8 mouse cellular contexts compared by ENCODE assay signal in the genomic region with DNA sequence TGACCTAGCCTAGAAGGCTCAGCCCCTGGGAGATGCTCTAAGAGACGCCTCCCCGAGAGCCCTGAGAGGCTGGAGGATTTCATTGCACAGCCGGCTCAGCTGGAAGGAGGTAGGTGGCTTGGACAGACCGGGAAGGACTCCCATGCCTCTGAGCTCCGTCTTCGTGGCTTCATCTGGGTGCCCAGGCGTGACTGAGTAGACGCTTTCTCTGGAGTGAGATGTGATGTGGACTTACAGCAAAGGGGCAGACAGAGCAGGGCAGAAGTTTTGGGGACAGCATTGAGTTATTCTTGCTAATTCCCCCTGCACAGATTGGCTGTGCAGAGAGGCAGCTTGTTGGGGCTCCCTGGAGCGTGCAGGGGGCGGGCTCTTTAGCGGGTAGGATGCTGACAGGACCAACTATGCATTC. TPM values are rescaled to one million over a fixed set of nuclear protein-coding genes. Genes with fewer than 3 reads are reported as not detected.
DNase-seq lines count a peak whose midpoint lies in the region; ATAC-seq and TF ChIP-seq lines count a peak whose summit lies in the region.

No protein-coding gene starts in this region.

- H3K36me3 ChIP-seq in thymus, adult 2 months (ENCODE audit: control insufficient read depth, insufficient read depth, low read length) = no peaks in the 10 kb centered on the region
- H3K36me3 ChIP-seq in limb, embryonic 12.5 days = no peaks in the 10 kb centered on the region
- H3K36me3 ChIP-seq in stomach, embryonic 15.5 days = no peaks in the 10 kb centered on the region

- ATAC-seq in limb, embryonic 12.5 days (ENCODE audit: insufficient number of reproducible peaks, insufficient read depth, low FRiP score, low TSS enrichment, low read depth) = no peak
- no peak for ATAC-seq in stomach, embryonic 15.5 days (ENCODE audit: insufficient read depth, low FRiP score, low read depth)

- TF ChIP-seq POLR2A in thymus, adult 2 months (IDR thresholded peaks at IDR 0.05; ENCODE audit: control insufficient read depth, extremely low read depth, insufficient read depth, low read length, poor library complexity) = no peak

- H3K9ac ChIP-seq in limb, embryonic 12.5 days (replicated peaks) = peak overlapping the region; percentile 51
- 0 out of 2 replicates have a peak overlapping the region, but pooled peaks have one; percentile 19 for H3K9ac ChIP-seq in stomach, embryonic 15.5 days

- H3K27me3 ChIP-seq in thymus, adult 2 months (ENCODE audit: control insufficient read depth, insufficient read depth, low read length) = no peaks in the 10 kb centered on the region
- H3K27me3 ChIP-seq in limb, embryonic 12.5 days = no peaks in the 10 kb centered on the region
- H3K27me3 ChIP-seq in stomach, embryonic 15.5 days (replicated peaks) = no peaks in the 10 kb centered on the region

- TF ChIP-seq CTCF in thymus, adult 2 months (IDR thresholded peaks at IDR 0.05; ENCODE audit: borderline replicate concordance, control insufficient read depth, extremely low read depth, insufficient read depth, low read length, poor library complexity) = no peak

- H3K4me3 ChIP-seq in thymus, adult 2 months (ENCODE audit: control insufficient read depth, insufficient read depth, low read length) = no peak overlapping the region
- H3K4me3 ChIP-seq in limb, embryonic 12.5 days (replicated peaks) = peak overlapping the region; percentile 36
- H3K4me3 ChIP-seq in stomach, embryonic 15.5 days (replicated peaks) = peak overlapping the region; percentile 39

- H3K4me1 ChIP-seq in thymus, adult 2 months (replicated peaks; ENCODE audit: control insufficient read depth, insufficient read depth, low read length) = peaks cover 26% of the 10 kb centered on the region
- H3K4me1 ChIP-seq in limb, embryonic 12.5 days (replicated peaks) = peaks cover 57% of the 10 kb centered on the region
- H3K4me1 ChIP-seq in stomach, embryonic 15.5 days = peaks cover 51% of the 10 kb centered on the region

- H3K9me3 ChIP-seq in limb, embryonic 12.5 days = no peaks in the 10 kb centered on the region
- H3K9me3 ChIP-seq in stomach, embryonic 15.5 days = no peaks in the 10 kb centered on the region

- DNase-seq in embryo, embryonic 10.5 days (ENCODE audit: low spot score) = peak; percentile 42
- DNase-seq in embryo, embryonic 9.5 days (ENCODE audit: extremely low spot score) = no peak
- DNase-seq in thymus, postnatal 25 days = peak; percentile 21
- no peak for DNase-seq in thymus, adult 2 months
- DNase-seq in T-cell, adult 2 months (ENCODE audit: low spot score) = no peak
- no peak for DNase-seq in spleen, postnatal 4 days (ENCODE audit: low spot score in 2 of 2)

- WGBS in thymus, adult 2 months = 8% methylated on average over 11 of the region's 11 CpGs
- WGBS in limb, embryonic 12.5 days = 8% methylated on average over 11 of the region's 11 CpGs
- WGBS in stomach, embryonic 15.5 days = 7% methylated on average over 11 of the region's 11 CpGs

- peak overlapping the region; percentile 63 for H3K4me2 ChIP-seq in limb, embryonic 12.5 days
- H3K4me2 ChIP-seq in stomach, embryonic 15.5 days = peak overlapping the region; percentile 58

- H3K27ac ChIP-seq in thymus, adult 2 months (ENCODE audit: control insufficient read depth, insufficient read depth, low read length) = no peak overlapping the region
- H3K27ac ChIP-seq in limb, embryonic 12.5 days = peak overlapping the region; percentile 76; the same call in 1 of the 2 replicates
- peak overlapping the region; percentile 86 for H3K27ac ChIP-seq in stomach, embryonic 15.5 days

RNA-seq across cellular contexts. Expression of a gene that starts 0.5 kb away (rescaled TPM):
- 8.4 and 10.6 TPM in 2 replicates for polyA plus RNA-seq in thymus, adult 2 months (2012; rRNA removed)
- 3.4 and 4.8 TPM in 2 replicates for polyA plus RNA-seq in limb, embryonic 12.5 days (2016; fragmentation: Nextera tagmentation; extraction: Ambion mirVana)
- polyA plus RNA-seq in stomach, embryonic 15.5 days (2015; fragmentation: Nextera tagmentation; extraction: Ambion mirVana) = 6.8 and 8.3 TPM in 2 replicates

RNA-seq across cellular contexts. Expression of a gene that starts 9.6 kb away (rescaled TPM):
- 100 and 105 TPM in 2 replicates for polyA plus RNA-seq in thymus, adult 2 months (2012; rRNA removed)
- 30.5 and 32.0 TPM in 2 replicates for polyA plus RNA-seq in limb, embryonic 12.5 days (2016; fragmentation: Nextera tagmentation; extraction: Ambion mirVana)
- polyA plus RNA-seq in stomach, embryonic 15.5 days (2015; fragmentation: Nextera tagmentation; extraction: Ambion mirVana) = 30.7 and 32.1 TPM in 2 replicates

RNA-seq across cellular contexts. Expression of a gene that starts 26.6 kb away (rescaled TPM):
- polyA plus RNA-seq in thymus, adult 2 months (2012; rRNA removed) = 450 and 565 TPM in 2 replicates
- 4.1 and 4.3 TPM in 2 replicates for polyA plus RNA-seq in limb, embryonic 12.5 days (2016; fragmentation: Nextera tagmentation; extraction: Ambion mirVana)
- polyA plus RNA-seq in stomach, embryonic 15.5 days (2015; fragmentation: Nextera tagmentation; extraction: Ambion mirVana) = 67.4 and 81.5 TPM in 2 replicates

RNA-seq across cellular contexts. Expression of a gene that starts 48.2 kb away (rescaled TPM):
- 56.5 and 58.1 TPM in 2 replicates for polyA plus RNA-seq in thymus, adult 2 months (2012; rRNA removed)
- 8.8 and 9.4 TPM in 2 replicates for polyA plus RNA-seq in limb, embryonic 12.5 days (2016; fragmentation: Nextera tagmentation; extraction: Ambion mirVana)
- 10.1 and 11.5 TPM in 2 replicates for polyA plus RNA-seq in stomach, embryonic 15.5 days (2015; fragmentation: Nextera tagmentation; extraction: Ambion mirVana)

Comparison
In these comparisons a context has a peak if more than half of its experiments do, and no peak if none do; other contexts are left out.
1. DNase-seq: peak in embryo, embryonic 10.5 days (single experiment) and thymus, postnatal 25 days (single experiment); none in embryo, embryonic 9.5 days (single experiment), thymus, adult 2 months (single experiment), T-cell, adult 2 months (single experiment) and spleen, postnatal 4 days (0 of 2).
2. RNA of a gene that starts 26.6 kb away (polyA plus RNA-seq): 450 to 565 TPM in thymus, adult 2 months and 67.4 to 81.5 TPM in stomach, embryonic 15.5 days; 4.1 to 4.3 TPM in limb, embryonic 12.5 days; every median in the first group is over 10 times any median in the second.